Mouse (Mus musculus) forebrain, embryonic 12.5 days (tissue): ENCODE data around the gene Rps9. TPM values are rescaled to one million over a fixed set of nuclear protein-coding genes. Genes with fewer than 3 reads are reported as not detected.
A peak's percentile ranks its signal among the peaks of the same experiment; 100 is the strongest.
"Not testable (repeated sequence)": the region's sequence is repeated elsewhere in the genome, so short reads cannot be mapped to it uniquely, and the experiment has no call there.

Source experiments
- ATAC-seq: fragments of 200-750 bp; cut with Nextera tagmentation; 2 replicates; pipeline ENCODE4 v1.8.0; 2017; ENCODE audit warnings: moderate TSS enrichment; ENCODE audit not compliant: low FRiP score
- H3K27ac ChIP-seq: fragments of 300-500 bp; sonication (generic); 2 replicates; pipeline ENCODE4 v1.5.1; 2016; ENCODE audit warnings: mild to moderate bottlenecking
- H3K27me3 ChIP-seq: fragments of 300-500 bp; sonication (generic); 2 replicates; pipeline ENCODE4 v1.6.1; 2016; ENCODE audit warnings: mild to moderate bottlenecking
- H3K36me3 ChIP-seq: fragments of 300-500 bp; sonication (generic); replicated peaks from 2 replicates; pipeline ENCODE4 v1.6.1; 2016; ENCODE audit warnings: mild to moderate bottlenecking
- H3K4me1 ChIP-seq: fragments of 300-500 bp; sonication (generic); 2 replicates; pipeline ENCODE4 v1.6.1; 2016
- H3K4me2 ChIP-seq: fragments of 300-500 bp; sonication (generic); 2 replicates; pipeline ENCODE4 v1.6.1; 2016; ENCODE audit warnings: mild to moderate bottlenecking, moderate library complexity
- H3K4me3 ChIP-seq: fragments of 300-500 bp; sonication (generic); replicated peaks from 2 replicates; pipeline ENCODE4 v1.5.1; 2016; ENCODE audit warnings: mild to moderate bottlenecking
- H3K9ac ChIP-seq: fragments of 300-500 bp; sonication (generic); 2 replicates; pipeline ENCODE4 v1.6.1; 2016; ENCODE audit warnings: mild to moderate bottlenecking
- H3K9me3 ChIP-seq: fragments of 300-500 bp; sonication (generic); 2 replicates; pipeline ENCODE4 v1.6.1; 2016
- WGBS: fragments of 180-500 bp; shearing (Covaris S2); methylation state at CpG from one replicate; pipeline ENCODE4 v1.1.7; 2016; 5-methylcytosine and 5-hydroxymethylcytosine counted together
- polyA plus RNA-seq: library from polyadenylated mRNA; unstranded; fragments of >200 nt; fragmentation: Nextera tagmentation; extraction: Ambion mirVana; gene quantifications from 2 replicates; pipeline ENCODE4 v1.2.1, GENCODE M21; 2016

Gene Rps9
- polyA plus RNA-seq, 1 experiment from 2014 or later, result 1,163 TPM

DNA sequence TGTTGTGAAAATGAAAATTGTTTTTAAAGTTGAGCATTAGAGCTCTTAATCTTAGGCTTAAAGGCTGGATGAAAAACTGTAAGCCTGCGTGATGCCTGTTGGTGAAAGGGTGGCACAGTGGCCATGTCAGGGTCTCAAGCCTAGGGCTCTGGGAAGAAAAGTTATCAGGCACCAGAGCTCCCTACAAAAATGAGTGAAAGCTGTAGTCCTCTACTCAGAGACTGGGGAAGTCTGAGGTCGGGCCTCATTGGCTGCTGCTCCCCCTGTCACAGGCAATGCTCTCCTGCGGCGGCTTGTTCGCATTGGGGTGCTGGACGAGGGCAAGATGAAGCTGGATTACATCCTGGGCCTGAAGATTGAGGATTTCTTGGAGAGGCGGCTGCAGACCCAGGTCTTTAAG is 1.7 kb downstream of the Rps9 start:
- Histone ChIP-seq H3K4me3 (peak overlapping the region; percentile 88), H3K4me1 (peaks cover 23% of the 10 kb centered on the region), H3K36me3 (peaks cover 40% of the 10 kb centered on the region), H3K4me2 (peak overlapping the region; percentile 93), H3K9ac (peak overlapping the region; percentile 93), H3K27ac (peak overlapping the region; percentile 68)
- not testable (repeated sequence) for H3K9me3 ChIP-seq, ATAC-seq, H3K27me3 ChIP-seq
- WGBS, result 6% methylated on average over 7 of the region's 7 CpGs

DNA sequence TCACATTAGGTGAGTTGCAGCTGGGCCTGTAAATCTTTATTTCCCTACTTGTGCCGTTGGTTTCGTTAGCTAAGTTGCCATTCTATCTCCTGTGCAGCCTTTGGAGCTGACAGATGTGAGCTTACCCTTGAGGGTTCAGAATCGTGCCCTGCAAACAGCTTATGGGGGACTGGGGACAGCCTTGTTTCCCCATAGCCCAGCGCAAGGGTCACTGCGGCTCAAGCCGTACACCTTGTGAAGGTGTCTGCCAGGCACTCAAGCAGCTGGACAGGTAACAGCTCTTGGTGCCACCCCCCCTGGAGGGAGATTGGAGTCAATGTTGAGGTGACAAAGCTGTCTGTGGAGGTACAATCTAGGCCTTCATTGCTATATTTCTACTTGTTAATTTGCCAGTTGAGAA is 2.1 kb downstream of the Rps9 start:
- Histone ChIP-seq H3K9ac (peak overlapping the region; percentile 93), H3K9me3 (no peaks in the 10 kb centered on the region), H3K36me3 (peaks cover 36% of the 10 kb centered on the region), H3K4me2 (peak overlapping the region; percentile 93), H3K27me3 (no peaks in the 10 kb centered on the region), H3K4me3 (peak overlapping the region; percentile 88), H3K27ac (peak overlapping the region; percentile 46), H3K4me1 (peaks cover 23% of the 10 kb centered on the region)
- WGBS, result 40% methylated on average over 6 of the region's 6 CpGs
- no peak for ATAC-seq

DNA sequence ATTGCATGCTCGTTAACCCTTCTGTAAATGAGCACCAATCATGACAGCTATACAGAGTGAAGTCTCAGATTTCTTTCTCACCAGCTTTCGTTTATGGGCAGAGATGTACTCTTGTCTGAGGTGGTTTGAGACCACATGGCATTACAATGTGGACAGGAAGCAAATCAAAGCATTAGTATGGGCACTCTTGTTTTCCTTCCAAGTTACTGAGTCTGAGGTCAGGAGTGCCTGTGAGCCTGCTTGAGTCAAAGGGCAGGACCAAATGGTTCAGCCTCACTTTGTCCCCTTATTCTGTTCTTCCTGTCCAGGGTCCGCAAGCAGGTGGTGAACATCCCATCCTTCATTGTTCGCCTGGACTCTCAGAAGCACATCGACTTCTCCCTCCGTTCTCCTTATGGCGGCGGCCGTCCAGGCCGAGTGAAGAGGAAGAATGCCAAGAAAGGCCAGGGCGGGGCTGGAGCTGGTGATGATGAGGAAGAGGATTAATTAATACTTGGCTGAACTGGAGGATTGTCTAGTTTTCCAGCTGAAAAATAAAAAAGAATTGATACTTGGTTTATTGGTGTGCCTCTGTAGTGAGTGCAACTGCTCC is 2.6 kb downstream of the Rps9 start:
- no peaks in the 10 kb centered on the region for H3K9me3 ChIP-seq
- no peaks in the 10 kb centered on the region for H3K27me3 ChIP-seq
- peaks cover 31% of the 10 kb centered on the region for H3K36me3 ChIP-seq
- ATAC-seq, result no peak
- WGBS, result 50% methylated on average over 11 of the region's 11 CpGs
- peak overlapping the region; percentile 93 for H3K9ac ChIP-seq
- H3K4me3 ChIP-seq, result peak overlapping the region; percentile 88
- H3K4me2 ChIP-seq, result peak overlapping the region; percentile 93
- H3K4me1 ChIP-seq, result peaks cover 23% of the 10 kb centered on the region
- H3K27ac ChIP-seq, result peak overlapping the region; percentile 66

DNA sequence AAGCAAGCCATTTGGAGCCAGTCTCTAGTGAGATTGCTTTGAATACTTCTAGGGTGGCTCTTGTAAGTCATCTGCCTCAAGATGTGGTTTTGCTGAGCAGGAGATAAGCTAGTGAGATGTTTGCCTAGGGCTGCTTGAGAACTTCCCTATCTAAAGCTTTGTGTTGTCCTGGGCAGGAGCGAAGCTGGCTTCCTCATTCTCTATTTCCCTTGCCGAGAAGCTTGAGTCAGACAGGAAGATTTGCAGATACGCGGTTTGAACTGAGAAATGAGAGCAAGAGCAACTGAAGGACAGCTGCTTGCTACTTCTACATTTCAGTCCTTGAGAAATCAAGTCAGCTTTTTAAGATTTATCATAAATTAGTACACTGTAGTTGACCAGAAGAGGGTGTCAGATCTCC is 3.2 kb downstream of the Rps9 start:
- Histone ChIP-seq H3K4me2 (peak overlapping the region; percentile 93; the same call in 1 of the 2 replicates), H3K4me3 (no peak overlapping the region), H3K27me3 (no peaks in the 10 kb centered on the region), H3K36me3 (peaks cover 28% of the 10 kb centered on the region), H3K4me1 (peaks cover 23% of the 10 kb centered on the region), H3K27ac (no peak overlapping the region), H3K9ac (no peak overlapping the region), H3K9me3 (no peaks in the 10 kb centered on the region)
- 69% methylated on average over 4 of the region's 4 CpGs for WGBS
- ATAC-seq, result no peak

DNA sequence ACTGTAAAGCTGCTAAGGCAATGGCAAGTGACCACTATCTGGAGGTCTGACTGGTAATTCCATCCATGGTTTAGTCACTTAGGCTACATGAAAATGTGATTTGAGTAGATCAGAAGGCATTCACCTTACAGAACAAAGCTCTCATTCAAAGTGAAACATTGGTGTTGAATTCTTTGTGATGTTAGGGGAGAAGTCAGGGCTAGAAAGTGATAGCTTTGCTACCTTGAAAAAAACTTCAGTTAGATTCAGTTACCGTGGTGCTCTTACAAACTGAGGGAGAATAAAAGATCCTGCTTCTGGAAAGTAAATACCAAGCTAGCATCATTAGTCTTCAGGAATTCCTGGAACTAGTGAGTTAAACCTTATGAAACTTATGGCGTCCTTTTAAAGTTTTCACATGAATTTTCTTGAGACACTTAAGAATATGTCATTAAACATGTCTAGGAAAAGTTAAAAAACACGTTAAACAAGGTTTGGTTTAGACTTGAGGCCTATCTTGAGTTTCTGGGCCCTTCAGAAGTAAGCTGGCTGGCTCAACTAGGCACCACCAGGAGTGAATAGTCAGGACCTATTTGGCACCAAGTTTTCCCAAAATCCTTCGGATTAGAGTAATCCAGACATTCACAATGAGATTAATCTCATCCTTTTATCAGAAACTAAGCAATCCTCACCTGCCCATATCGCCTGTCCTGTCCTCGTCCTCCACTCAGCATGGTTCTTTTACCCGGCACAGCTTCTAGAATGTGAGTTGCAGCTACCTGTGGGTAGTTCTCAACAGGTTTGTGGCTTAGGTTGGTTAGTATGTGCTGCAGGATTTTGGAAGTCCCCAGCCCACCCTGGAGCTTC is 4.0 kb downstream of the Rps9 start:
- WGBS, result 26% methylated on average over 7 of the region's 7 CpGs
- Histone ChIP-seq H3K9ac (no peak overlapping the region), H3K4me2 (no peak overlapping the region), H3K4me3 (no peak overlapping the region), H3K27me3 (no peaks in the 10 kb centered on the region), H3K27ac (no peak overlapping the region), H3K9me3 (no peaks in the 10 kb centered on the region), H3K36me3 (peaks cover 28% of the 10 kb centered on the region), H3K4me1 (peaks cover 23% of the 10 kb centered on the region)
- ATAC-seq, result no peak

DNA sequence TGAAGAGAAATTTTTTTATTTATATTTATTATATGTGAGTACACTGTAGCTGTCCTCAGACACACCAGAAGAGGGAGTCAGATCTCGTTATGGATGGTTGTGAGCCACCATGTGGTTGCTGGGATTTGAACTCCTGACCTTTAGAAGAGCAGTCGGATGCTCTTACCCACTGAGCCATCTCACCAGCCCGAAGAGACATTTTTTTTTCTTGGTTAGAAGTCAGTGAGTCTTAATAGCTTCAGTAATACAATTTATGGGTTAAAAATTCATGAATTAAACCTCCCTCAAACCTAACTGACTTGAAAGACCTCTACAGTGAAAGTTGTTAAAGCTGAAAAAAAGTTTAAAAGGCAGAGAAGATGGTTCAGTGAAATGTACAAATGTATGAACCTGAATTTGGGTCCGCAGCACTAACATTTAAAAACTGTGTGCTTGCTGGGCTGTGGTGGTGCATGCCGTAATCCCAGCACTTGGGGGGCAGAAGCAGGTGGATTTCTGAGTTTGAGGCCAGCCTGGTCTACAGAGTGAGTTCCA is 4.7 kb downstream of the Rps9 start:
- not testable (repeated sequence) for H3K9me3 ChIP-seq, ATAC-seq, H3K27ac ChIP-seq, H3K4me3 ChIP-seq, H3K4me2 ChIP-seq, H3K27me3 ChIP-seq, H3K9ac ChIP-seq
- WGBS, result 35% methylated on average over 5 of the region's 5 CpGs
- Histone ChIP-seq H3K4me1 (peaks cover 21% of the 10 kb centered on the region), H3K36me3 (peaks cover 28% of the 10 kb centered on the region)

DNA sequence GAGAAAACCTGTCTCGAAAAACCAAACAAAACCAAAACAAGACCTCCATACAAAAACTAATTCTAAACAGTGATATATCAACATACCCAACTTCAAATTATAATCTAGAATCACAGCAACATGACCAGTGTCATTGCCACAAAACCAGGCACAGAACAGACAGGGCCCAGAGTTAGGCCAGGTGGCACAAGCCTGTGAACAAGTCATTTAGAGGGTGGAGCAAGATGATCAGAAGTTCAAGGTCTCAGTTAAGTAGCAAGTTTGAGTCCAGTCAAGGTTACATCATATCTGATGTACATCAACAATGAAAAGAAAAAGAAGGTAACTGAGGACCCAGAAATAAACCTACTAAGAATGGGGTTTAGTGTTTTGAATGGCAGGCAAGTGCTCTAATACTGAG is 5.2 kb downstream of the Rps9 start:
- Histone ChIP-seq H3K27ac (no peak overlapping the region), H3K4me1 (peaks cover 20% of the 10 kb centered on the region), H3K27me3 (no peaks in the 10 kb centered on the region), H3K9me3 (no peaks in the 10 kb centered on the region), H3K36me3 (peaks cover 28% of the 10 kb centered on the region), H3K9ac (no peak overlapping the region), H3K4me2 (no peak overlapping the region), H3K4me3 (no peak overlapping the region)
- no peak for ATAC-seq
- WGBS, result 63% methylated on average over 1 of the region's 1 CpGs

DNA sequence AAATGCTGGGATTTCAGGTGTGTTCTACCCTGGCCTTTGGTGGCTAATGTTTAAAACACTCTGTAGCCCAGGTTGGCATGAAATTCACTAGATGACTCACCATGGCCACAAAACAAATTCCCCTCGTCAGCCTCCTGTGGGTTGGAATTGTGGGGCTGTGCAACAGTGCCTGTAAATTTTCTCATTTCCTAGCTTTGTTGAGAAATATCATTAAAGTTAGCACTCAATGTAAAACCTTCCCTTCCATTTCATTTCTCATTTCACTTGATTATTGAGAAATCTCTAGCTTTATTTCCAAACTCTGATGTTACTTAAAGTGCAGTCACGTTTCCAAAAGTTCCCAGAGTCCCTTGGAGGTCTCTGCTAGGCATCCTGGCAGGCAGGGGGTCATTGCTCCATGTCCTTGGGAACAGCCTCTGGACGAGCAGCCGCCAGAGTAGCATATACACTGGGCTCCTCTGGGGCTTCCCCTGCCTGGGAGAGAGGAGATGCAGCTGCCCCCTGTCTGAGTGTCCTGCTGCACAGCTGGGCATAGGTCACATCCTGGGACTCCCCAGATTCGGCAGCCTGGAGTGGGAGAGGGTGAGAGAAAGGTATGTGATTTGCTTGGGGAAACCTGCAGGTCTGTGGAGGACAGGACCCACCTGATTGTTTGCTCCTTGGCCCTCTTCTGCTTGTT is 8.6 kb downstream of the Rps9 start:
- Histone ChIP-seq H3K4me3 (no peak overlapping the region), H3K9ac (no peak overlapping the region), H3K27me3 (no peaks in the 10 kb centered on the region), H3K27ac (no peak overlapping the region), H3K36me3 (peaks cover 10% of the 10 kb centered on the region), H3K9me3 (no peaks in the 10 kb centered on the region), H3K4me1 (no peaks in the 10 kb centered on the region), H3K4me2 (no peak overlapping the region)
- WGBS, result 52% methylated on average over 5 of the region's 5 CpGs
- ATAC-seq, result no peak

DNA sequence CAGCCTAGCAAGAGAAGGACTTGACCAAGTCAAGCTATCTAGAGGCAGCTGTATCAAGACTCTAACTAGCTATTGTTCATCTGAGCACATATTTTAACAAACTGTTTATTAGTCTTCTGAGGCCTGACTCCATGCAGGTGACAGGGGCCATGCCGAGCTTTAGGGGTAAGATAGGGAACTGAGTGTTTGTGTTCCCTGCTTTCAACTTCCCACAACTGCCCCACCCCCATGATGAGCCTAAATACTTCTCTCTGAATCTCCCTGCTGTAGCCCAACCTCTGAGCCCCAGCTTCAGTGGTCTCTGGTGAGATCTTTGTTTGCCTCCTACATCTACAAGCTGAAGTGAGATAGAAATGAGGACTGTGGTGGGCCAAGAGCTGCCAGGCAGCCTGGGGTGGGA is 11.5 kb downstream of the Rps9 start:
- Histone ChIP-seq H3K4me2 (no peak overlapping the region), H3K9me3 (no peaks in the 10 kb centered on the region), H3K4me1 (no peaks in the 10 kb centered on the region), H3K4me3 (no peak overlapping the region), H3K9ac (no peak overlapping the region), H3K27ac (no peak overlapping the region), H3K36me3 (no peaks in the 10 kb centered on the region), H3K27me3 (no peaks in the 10 kb centered on the region)
- 65% methylated on average over 1 of the region's 1 CpGs for WGBS
- no peak for ATAC-seq

DNA sequence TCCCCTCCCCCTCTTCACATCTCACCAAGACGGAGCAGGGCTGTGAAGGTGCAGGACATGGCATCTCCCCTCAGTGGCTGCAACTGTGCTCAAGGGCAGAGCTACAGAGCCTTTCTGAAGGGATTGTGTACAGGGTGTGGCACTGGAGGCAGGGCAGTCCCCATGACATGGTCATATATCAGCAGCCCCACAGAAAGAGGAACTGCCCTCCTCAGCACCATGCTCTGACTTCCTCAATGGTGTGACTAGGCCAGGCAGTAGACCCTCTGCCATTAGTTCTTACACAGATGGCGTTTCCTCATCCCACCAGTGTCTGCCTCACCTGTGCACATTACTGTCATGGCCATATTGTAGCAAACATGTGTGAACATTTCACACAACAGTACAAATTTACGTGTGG is 16.5 kb downstream of the Rps9 start, which contains the start of gene Pirb:
Gene Pirb (minus strand): TSS at position 124 of the 400 bp plus-strand sequence.
- not testable (repeated sequence) for ATAC-seq, H3K4me3 ChIP-seq, H3K4me2 ChIP-seq, H3K27me3 ChIP-seq, H3K9me3 ChIP-seq, H3K9ac ChIP-seq, H3K27ac ChIP-seq, H3K36me3 ChIP-seq, H3K4me1 ChIP-seq
- WGBS, result 40% methylated on average over 1 of the region's 3 CpGs

DNA sequence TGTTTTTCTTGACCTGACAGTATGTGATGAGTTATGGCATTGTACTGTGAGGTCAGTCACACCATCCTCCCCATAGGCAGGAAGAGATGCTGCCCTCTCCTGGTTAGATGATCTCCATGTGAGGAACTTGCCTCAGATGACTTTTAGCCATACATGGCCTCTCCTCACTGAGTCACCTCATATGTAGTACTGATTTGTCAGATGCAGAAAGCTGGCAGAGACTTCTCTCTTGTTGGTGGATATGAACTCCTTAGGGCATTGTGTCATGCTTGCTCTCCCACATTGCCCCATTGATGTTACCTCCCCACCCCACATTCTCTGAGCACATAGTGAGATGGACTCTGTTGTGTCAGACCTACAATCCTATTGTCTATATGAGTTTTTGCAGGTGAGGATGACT is 21.7 kb downstream of the Rps9 start:
- H3K9me3 ChIP-seq, H3K27me3 ChIP-seq, H3K36me3 ChIP-seq, H3K9ac ChIP-seq, H3K27ac ChIP-seq, H3K4me2 ChIP-seq, H3K4me1 ChIP-seq, ATAC-seq, H3K4me3 ChIP-seq: not testable (repeated sequence)

DNA sequence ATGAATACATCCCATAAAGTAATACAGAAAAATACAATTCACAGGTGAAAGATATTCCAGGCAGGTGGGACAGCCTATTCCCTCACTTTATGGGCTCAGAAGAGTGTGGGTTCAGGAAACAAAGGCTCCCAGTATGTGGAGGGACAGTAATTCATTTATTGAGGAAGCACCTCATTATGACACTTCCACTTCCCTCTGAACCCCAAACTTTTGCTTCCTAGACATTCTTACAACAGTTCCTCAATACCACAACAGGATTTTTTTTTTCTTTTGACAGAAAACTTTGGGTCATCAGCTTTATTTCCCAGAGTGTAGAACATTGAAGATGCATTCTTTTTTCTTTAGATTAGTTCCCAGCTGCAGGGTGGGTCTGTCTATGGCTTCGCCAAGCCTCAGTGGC is 28.9 kb downstream of the Rps9 start:
- H3K27ac ChIP-seq, H3K9me3 ChIP-seq, H3K4me3 ChIP-seq, H3K4me2 ChIP-seq, H3K4me1 ChIP-seq, H3K36me3 ChIP-seq, ATAC-seq, H3K27me3 ChIP-seq, H3K9ac ChIP-seq: not testable (repeated sequence)
- no CpG with 5 or more reads among the region's 1 CpGs for WGBS
